10 mouse cellular contexts compared by ENCODE assay signal in the genomic region with DNA sequence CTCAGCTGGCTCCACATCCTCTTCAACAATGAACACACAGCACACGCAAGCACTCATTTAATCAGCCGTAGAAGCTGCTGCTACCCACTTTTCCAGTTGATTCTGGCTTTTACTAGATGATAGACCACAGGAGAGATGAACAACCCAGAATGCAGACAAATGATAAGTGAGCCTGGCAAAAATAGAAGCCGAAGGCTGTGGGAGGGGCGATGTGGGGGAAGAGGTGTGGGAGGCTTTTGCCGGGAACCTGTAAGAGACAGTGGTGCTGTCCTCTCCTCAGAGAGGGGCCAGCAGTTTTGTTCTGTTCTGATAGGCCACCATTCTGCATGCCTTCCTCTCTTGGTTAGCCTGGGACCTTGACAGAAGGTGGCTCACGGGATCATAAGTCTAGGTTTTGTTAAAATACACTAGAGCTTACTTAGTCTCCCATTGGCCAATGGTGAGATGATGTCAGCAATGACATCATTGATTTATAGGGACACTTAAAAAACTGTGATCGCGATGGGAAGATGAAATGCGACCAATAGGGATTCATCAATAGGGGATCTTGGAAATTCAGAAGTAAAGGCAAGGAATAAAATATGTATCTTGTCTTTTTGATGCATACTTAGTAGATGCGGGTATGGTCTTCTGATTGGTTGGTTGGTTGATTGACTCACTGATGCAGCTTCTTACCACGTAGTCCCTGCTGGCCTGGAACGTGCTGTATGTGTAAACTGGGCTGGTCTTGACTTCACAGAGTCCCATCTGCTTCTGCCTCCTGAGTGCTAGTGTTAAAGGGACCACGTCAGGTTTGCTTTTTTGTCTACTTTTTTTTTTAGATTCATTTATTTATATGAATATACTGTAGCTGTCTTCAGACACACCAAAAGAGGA. TPM values are rescaled to one million over a fixed set of nuclear protein-coding genes. Genes with fewer than 3 reads are reported as not detected.
A peak's percentile ranks its signal among the peaks of the same experiment; 100 is the strongest.
DNase-seq lines count a peak whose midpoint lies in the region; ATAC-seq lines count a peak whose summit lies in the region.
"Had no signal": no experiment of that assay in that cellular context is flagged by ENCODE, and none has a peak within 500 bp of the region (broad histone marks: within the 10 kb centered on the region; RNA-seq: fewer than 3 reads in every experiment).

No protein-coding gene starts in this region.

- ATAC-seq in frontal cortex, adult (ENCODE audit: low TSS enrichment) = peak; percentile 13
- ATAC-seq in monocyte, adult 5-6 weeks (replicated peaks; ENCODE audit: insufficient number of reproducible peaks, low FRiP score, low TSS enrichment, poor library complexity, severe bottlenecking) = no peak

- no peak for DNase-seq in frontal cortex, postnatal 10 days (ENCODE audit: low spot score in 2 of 2)
- DNase-seq in spleen, postnatal 4 days (ENCODE audit: low spot score in 2 of 2) = peak; percentile 69 to 73
- DNase-seq in spleen, adult 18-20 months = no peak
- DNase-seq in liver = peak; percentile 89
- DNase-seq in naive thymus-derived CD4-positive, alpha-beta T cell, adult 2 months (ENCODE audit: low read depth) = peak; percentile 37
- no peak for DNase-seq in gastrocnemius, adult 8-10 months (ENCODE audit: low spot score in 2 of 2)
- DNase-seq: cerebellum, adult 2 months; gastrocnemius, postnatal 36 days had no signal

RNA-seq across cellular contexts. Expression of gene Agfg1, which starts 2.7 kb away (rescaled TPM):
- total RNA-seq in gastrocnemius, adult 8-10 months (2022) = 10 to 100 TPM; 22.0 to 24.1 (median 23.1) TPM
- 48.1 to 56.6 TPM (median 55.5 TPM) in 3 replicates for total RNA-seq in monocyte, adult 5-6 weeks (2017)

Comparison
In these comparisons a context has a peak if more than half of its experiments do, and no peak if none do; other contexts are left out.
1. DNase-seq: peak in spleen, postnatal 4 days (2 of 2), liver (single experiment) and naive thymus-derived CD4-positive, alpha-beta T cell, adult 2 months (single experiment); none in frontal cortex, postnatal 10 days (0 of 2), spleen, adult 18-20 months (0 of 2) and gastrocnemius, adult 8-10 months (0 of 2).